Mouse (Mus musculus) midbrain, postnatal 0 days (tissue): ENCODE measurements at regions not wholly inside any gene's neighbourhood (a gene's known extent, or its start where the extent isn't known, plus 50 kb on each side); places are given as distances from the start of the nearest gene placed in this dataset.

Source experiments
- ATAC-seq: fragments of 200-750 bp; cut with Nextera tagmentation; 2 replicates; pipeline ENCODE4 v1.8.0; 2017; ENCODE audit warnings: moderate number of reproducible peaks, mild to moderate bottlenecking, moderate TSS enrichment, moderate library complexity; ENCODE audit not compliant: low FRiP score
- DNase-seq: peaks from one replicate; pipeline ENCODE4 v3.0.0-alpha.2; 2015; ENCODE audit warnings: low spot score
- H3K27ac ChIP-seq: fragments of 300-500 bp; sonication (generic); 2 replicates; pipeline ENCODE4 v1.5.1; 2014; ENCODE audit warnings: low read depth, mild to moderate bottlenecking, low read length, mixed read lengths
- H3K27me3 ChIP-seq: fragments of 300-500 bp; sonication (generic); 2 replicates; pipeline ENCODE4 v1.6.1; 2014; ENCODE audit warnings: low read length, control low read depth, mixed read lengths; ENCODE audit not compliant: insufficient read depth
- H3K36me3 ChIP-seq: fragments of 300-500 bp; sonication (generic); 2 replicates; pipeline ENCODE4 v1.6.1; 2014; ENCODE audit warnings: low read length, control low read depth, mixed read lengths; ENCODE audit not compliant: insufficient read depth
- H3K4me1 ChIP-seq: fragments of 300-500 bp; sonication (generic); 2 replicates; pipeline ENCODE4 v1.6.1; 2014; ENCODE audit warnings: mild to moderate bottlenecking, control low read depth, antibody characterized with exemption, low read length, mixed read lengths; ENCODE audit not compliant: insufficient read depth
- H3K4me2 ChIP-seq: fragments of 300-500 bp; sonication (generic); 2 replicates; pipeline ENCODE4 v1.6.1; 2014; ENCODE audit warnings: low read depth, mild to moderate bottlenecking, low read length, mixed read lengths; ENCODE audit not compliant: poor library complexity, severe bottlenecking
- H3K4me3 ChIP-seq: fragments of 300-500 bp; sonication (generic); 2 replicates; pipeline ENCODE4 v1.5.1; 2014; ENCODE audit warnings: low read depth, mild to moderate bottlenecking, low read length, moderate library complexity
- H3K9ac ChIP-seq: fragments of 300-500 bp; sonication (generic); replicated peaks from 2 replicates; pipeline ENCODE4 v1.6.1; 2014; ENCODE audit warnings: mild to moderate bottlenecking, low read length, moderate library complexity, mixed read lengths; ENCODE audit not compliant: poor library complexity, severe bottlenecking
- H3K9me3 ChIP-seq: fragments of 300-500 bp; sonication (generic); 2 replicates; pipeline ENCODE4 v1.6.1; 2016; ENCODE audit warnings: low read length, control low read depth
- CTCF ChIP-seq: IDR thresholded peaks from 2 replicates; pipeline ENCODE4 v1.5.1; 2016; ENCODE audit warnings: antibody characterized with exemption, mild to moderate bottlenecking
- WGBS: fragments of 180-500 bp; shearing (Covaris S2); extraction: QIAGEN DNeasy Blood & Tissue Kit; methylation state at CpG from one replicate; pipeline ENCODE4 v1.1.7; 2014; 5-methylcytosine and 5-hydroxymethylcytosine counted together

GRCm38 (mm10) chr14:68820241-68820640 is 473.9 kb downstream of the Synb start:
- WGBS, result 81% methylated on average over 8 of the region's 8 CpGs
- ATAC-seq (no peak), DNase-seq (peak; percentile 18)
- Histone ChIP-seq H3K27ac (no peak overlapping the region), H3K27me3 (no peaks in the 10 kb centered on the region), H3K36me3 (no peaks in the 10 kb centered on the region), H3K9ac (no peak overlapping the region), H3K4me1 (no peaks in the 10 kb centered on the region), H3K4me3 (no peak overlapping the region), H3K9me3 (no peaks in the 10 kb centered on the region), H3K4me2 (no peak overlapping the region)
- TF ChIP-seq CTCF, result no peak

GRCm38 (mm10) chr14:68808976-68809375 is 485.1 kb downstream of the Synb start:
- TF ChIP-seq CTCF, result no peak
- H3K36me3 ChIP-seq, result no peaks in the 10 kb centered on the region
- no peaks in the 10 kb centered on the region for H3K27me3 ChIP-seq
- H3K4me1 ChIP-seq, result no peaks in the 10 kb centered on the region
- ATAC-seq (no peak), DNase-seq (no peak)
- H3K27ac ChIP-seq, result no peak overlapping the region
- H3K4me3 ChIP-seq, result no peak overlapping the region
- H3K9ac ChIP-seq, result no peak overlapping the region
- H3K9me3 ChIP-seq, result no peaks in the 10 kb centered on the region
- H3K4me2 ChIP-seq, result no peak overlapping the region
- 92% methylated on average over 3 of the region's 3 CpGs for WGBS

- no peaks in the 10 kb centered on the region for H3K9me3 ChIP-seq
- WGBS, result 79% methylated on average over 3 of the region's 3 CpGs
- no peak for TF ChIP-seq CTCF
Measured at GRCm38 (mm10) chr14:68807918-68808317, 486.2 kb downstream of the Synb start.

DNA sequence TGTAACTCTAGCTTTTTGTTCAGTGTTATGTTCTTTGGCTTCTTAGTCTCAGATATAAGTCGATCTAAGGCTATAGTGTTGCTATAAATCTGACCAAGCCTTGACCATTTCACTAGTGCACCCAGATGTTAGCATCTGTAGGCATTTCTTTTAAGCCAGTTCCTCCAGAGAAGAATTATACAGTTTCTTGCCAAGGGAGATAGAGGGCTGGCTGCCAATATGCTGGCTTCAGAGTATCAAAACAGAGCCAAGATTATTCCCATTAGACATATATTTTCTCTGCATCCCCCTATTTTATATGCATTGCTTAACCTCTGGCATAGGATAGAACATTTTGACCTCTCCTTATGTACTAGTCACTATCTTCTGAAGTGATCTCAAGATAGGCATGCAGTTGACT is 487.5 kb downstream of the Synb start:
- ATAC-seq, result no peak
- no peak overlapping the region for H3K27ac ChIP-seq
- no peaks in the 10 kb centered on the region for H3K4me1 ChIP-seq
- H3K4me3 ChIP-seq, result no peak overlapping the region
- 95% methylated on average over 1 of the region's 1 CpGs for WGBS
- no peak overlapping the region for H3K9ac ChIP-seq
- no peak for DNase-seq
- no peaks in the 10 kb centered on the region for H3K36me3 ChIP-seq
- H3K9me3 ChIP-seq, result no peaks in the 10 kb centered on the region
- no peaks in the 10 kb centered on the region for H3K27me3 ChIP-seq
- no peak overlapping the region for H3K4me2 ChIP-seq
- no peak for TF ChIP-seq CTCF

More at GRCm38 (mm10) chr14:68807918-68808317, 486.2 kb downstream of the Synb start:
- Histone ChIP-seq H3K4me1 (no peaks in the 10 kb centered on the region), H3K4me3 (no peak overlapping the region), H3K9ac (no peak overlapping the region), H3K36me3 (no peaks in the 10 kb centered on the region), H3K27me3 (no peaks in the 10 kb centered on the region), H3K4me2 (no peak overlapping the region), H3K27ac (no peak overlapping the region)
- no peak for ATAC-seq
- DNase-seq, result no peak

- Histone ChIP-seq H3K4me2 (no peak overlapping the region), H3K9me3 (no peaks in the 10 kb centered on the region), H3K4me1 (no peaks in the 10 kb centered on the region), H3K27ac (no peak overlapping the region), H3K36me3 (no peaks in the 10 kb centered on the region), H3K9ac (no peak overlapping the region), H3K4me3 (no peak overlapping the region), H3K27me3 (no peaks in the 10 kb centered on the region)
- ATAC-seq (no peak), DNase-seq (no peak)
- no peak for TF ChIP-seq CTCF
- WGBS, result 83% methylated on average over 3 of the region's 3 CpGs
Measured at GRCm38 (mm10) chr14:68784395-68784794, 509.7 kb downstream of the Synb start.

- no peak overlapping the region for H3K9ac ChIP-seq
- H3K27me3 ChIP-seq, result no peaks in the 10 kb centered on the region
- no peak for TF ChIP-seq CTCF
- no peak for ATAC-seq
- no peaks in the 10 kb centered on the region for H3K4me1 ChIP-seq
- no peak overlapping the region for H3K27ac ChIP-seq
- DNase-seq, result no peak
- WGBS, result 98% methylated on average over 1 of the region's 1 CpGs
- no peak overlapping the region for H3K4me3 ChIP-seq
- H3K36me3 ChIP-seq, result no peaks in the 10 kb centered on the region
- no peak overlapping the region for H3K4me2 ChIP-seq
- H3K9me3 ChIP-seq, result no peaks in the 10 kb centered on the region
Measured at GRCm38 (mm10) chr14:68783216-68783615, 510.9 kb downstream of the Synb start.
